Mouse (Mus musculus): Measurements from ENCODE around the gene Lrrc37a. TPM values are rescaled to one million over a fixed set of nuclear protein-coding genes. Genes with fewer than 3 reads are reported as not detected.

Lrrc37a gene
- polyA plus RNA-seq, 1 experiment from 2014 or later = not detected

DNA sequence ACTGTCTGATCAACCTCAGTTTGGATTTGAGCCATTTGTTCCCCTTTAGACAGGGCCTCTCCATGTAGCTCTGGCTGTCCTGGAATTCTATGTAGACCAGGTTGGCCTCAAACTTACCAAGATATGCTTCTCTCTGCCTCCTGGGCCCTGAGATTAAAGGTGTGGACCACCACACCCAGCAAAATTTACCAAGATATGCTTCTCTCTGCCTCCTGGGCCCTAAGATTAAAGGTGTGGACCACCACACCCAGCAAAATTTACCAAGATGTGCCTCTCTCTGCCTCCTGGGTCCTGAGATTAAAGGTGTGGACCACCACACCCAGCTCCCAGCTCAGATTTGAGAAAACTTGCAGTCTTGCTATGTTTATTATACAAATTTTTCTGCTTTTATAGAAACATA, 99.8 kb downstream of the Lrrc37a start:
- Histone ChIP-seq H3K27ac (ENCODE audit: low read length) (no peak overlapping the region), H3K27me3 (ENCODE audit: control insufficient read depth, insufficient read depth, low read length) (no peaks in the 10 kb centered on the region), H3K9ac (ENCODE audit: low read length) (no peak overlapping the region), H3K4me1 (ENCODE audit: control insufficient read depth, insufficient read depth, low read length) (no peaks in the 10 kb centered on the region), H3K4me2 (ENCODE audit: low read depth, low read length) (no peak overlapping the region), H3K4me3 (ENCODE audit: low read length) (no peak overlapping the region), H3K36me3 (ENCODE audit: control insufficient read depth, insufficient read depth) (peaks cover 10% of the 10 kb centered on the region; the same call in 1 of the 2 replicates), H3K9me3 (replicated peaks; ENCODE audit: control insufficient read depth, low read length) (no peaks in the 10 kb centered on the region)
- no peak for ATAC-seq (replicated peaks; ENCODE audit: extremely low read depth, insufficient read depth, low FRiP score)

DNA sequence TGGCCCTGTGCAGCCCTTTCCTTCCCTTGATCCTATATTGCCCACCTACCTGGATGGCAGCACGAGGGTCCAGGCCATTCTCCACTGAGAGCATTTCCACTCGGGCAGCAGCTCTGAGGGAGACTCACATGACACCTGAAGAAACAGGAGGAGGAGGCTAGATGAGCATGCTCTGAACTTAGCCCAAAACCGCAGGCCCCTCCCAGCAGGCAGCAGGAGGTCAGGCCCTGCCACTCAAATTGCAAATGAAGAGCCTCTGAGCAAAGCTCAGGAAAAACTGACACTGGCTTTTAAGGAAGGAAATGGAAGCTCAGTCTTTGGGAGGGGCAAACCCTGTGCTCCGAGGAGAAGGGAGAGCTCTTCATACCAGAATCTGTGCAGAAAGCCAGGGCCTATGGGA, 100.6 kb downstream of the Lrrc37a start:
- no peaks in the 10 kb centered on the region for H3K4me1 ChIP-seq (ENCODE audit: control insufficient read depth, insufficient read depth, low read length)
- H3K27ac ChIP-seq (ENCODE audit: low read length) = no peak overlapping the region
- H3K36me3 ChIP-seq (ENCODE audit: control insufficient read depth, insufficient read depth) = peaks cover 10% of the 10 kb centered on the region; the same call in 1 of the 2 replicates
- no peaks in the 10 kb centered on the region for H3K9me3 ChIP-seq (replicated peaks; ENCODE audit: control insufficient read depth, low read length)
- no peak overlapping the region for H3K9ac ChIP-seq (ENCODE audit: low read length)
- no peak overlapping the region for H3K4me2 ChIP-seq (ENCODE audit: low read depth, low read length)
- H3K4me3 ChIP-seq (ENCODE audit: low read length) = no peak overlapping the region
- ATAC-seq (replicated peaks; ENCODE audit: extremely low read depth, insufficient read depth, low FRiP score) = no peak
- H3K27me3 ChIP-seq (ENCODE audit: control insufficient read depth, insufficient read depth, low read length) = no peaks in the 10 kb centered on the region
- WGBS = 64% methylated on average over 4 of the region's 4 CpGs

DNA sequence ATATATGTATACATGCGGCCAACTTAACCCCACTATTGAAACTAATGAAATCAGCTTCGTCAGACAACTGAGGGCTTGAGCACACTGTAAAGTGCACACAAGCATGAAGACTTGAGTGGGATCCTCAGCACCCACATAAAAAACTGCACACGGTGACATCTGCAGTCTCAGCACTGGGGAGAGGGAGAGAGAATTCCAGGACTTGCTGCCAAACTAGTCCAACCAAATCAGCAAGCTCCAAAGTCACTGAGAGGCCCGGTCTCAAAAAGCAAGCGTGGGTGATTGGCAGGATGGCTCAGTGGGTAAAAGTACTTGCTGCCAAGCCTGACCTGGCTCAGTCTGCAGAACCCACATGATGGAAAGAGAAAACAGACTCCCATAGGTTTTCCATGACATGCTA, 101.7 kb downstream of the Lrrc37a start:
- Histone ChIP-seq H3K4me3 (ENCODE audit: low read length) (no peak overlapping the region), H3K27ac (ENCODE audit: low read length) (no peak overlapping the region), H3K9ac (ENCODE audit: low read length) (no peak overlapping the region; the same call in 1 of the 2 replicates), H3K4me2 (ENCODE audit: low read depth, low read length) (no peak overlapping the region), H3K4me1 (ENCODE audit: control insufficient read depth, insufficient read depth, low read length) (no peaks in the 10 kb centered on the region), H3K36me3 (ENCODE audit: control insufficient read depth, insufficient read depth) (peaks cover 10% of the 10 kb centered on the region; the same call in 1 of the 2 replicates), H3K27me3 (ENCODE audit: control insufficient read depth, insufficient read depth, low read length) (no peaks in the 10 kb centered on the region), H3K9me3 (replicated peaks; ENCODE audit: control insufficient read depth, low read length) (no peaks in the 10 kb centered on the region)
- WGBS = 88% methylated on average over 5 of the region's 5 CpGs
- no peak for ATAC-seq (replicated peaks; ENCODE audit: extremely low read depth, insufficient read depth, low FRiP score)

DNA sequence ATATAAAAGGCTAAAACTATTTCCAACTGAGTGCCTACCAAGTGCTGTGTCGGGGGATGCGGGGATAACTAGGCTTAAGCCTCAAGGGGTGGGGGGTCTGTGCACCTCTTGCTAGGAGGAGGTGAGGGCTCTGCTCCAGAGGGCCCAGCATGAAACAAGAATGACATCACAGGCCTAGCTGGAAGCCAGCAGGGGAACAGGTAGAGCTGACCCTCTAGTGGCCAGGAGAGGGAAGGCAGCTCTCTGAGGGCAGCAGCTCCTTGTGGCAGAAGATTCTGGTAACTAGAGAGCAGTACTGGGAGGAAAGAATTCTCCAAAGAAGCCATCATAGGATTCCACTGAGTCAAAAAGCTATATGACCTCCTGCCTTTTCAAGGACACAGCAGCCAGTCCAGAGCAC, 102.2 kb downstream of the Lrrc37a start:
- ATAC-seq (replicated peaks; ENCODE audit: extremely low read depth, insufficient read depth, low FRiP score) = no peak; the same call in 1 of the 2 replicates
- Histone ChIP-seq H3K9me3 (replicated peaks; ENCODE audit: control insufficient read depth, low read length) (no peaks in the 10 kb centered on the region), H3K27ac (ENCODE audit: low read length) (no peak overlapping the region), H3K27me3 (ENCODE audit: control insufficient read depth, insufficient read depth, low read length) (no peaks in the 10 kb centered on the region), H3K4me3 (ENCODE audit: low read length) (no peak overlapping the region), H3K4me1 (ENCODE audit: control insufficient read depth, insufficient read depth, low read length) (no peaks in the 10 kb centered on the region), H3K9ac (ENCODE audit: low read length) (no peak overlapping the region), H3K36me3 (ENCODE audit: control insufficient read depth, insufficient read depth) (peaks cover 10% of the 10 kb centered on the region; the same call in 1 of the 2 replicates), H3K4me2 (ENCODE audit: low read depth, low read length) (no peak overlapping the region)
- 59% methylated on average over 2 of the region's 2 CpGs for WGBS

Other genes with a start within 250 kb of the Lrrc37a start
- gene Map3k14, start 237.1 kb downstream of the Lrrc37a start, polyA plus RNA-seq (2015; fragmentation: Nextera tagmentation; extraction: Ambion mirVana) = 3.0 and 4.8 TPM in 2 replicates
- 7.5 and 8.5 TPM in 2 replicates for gene Arhgap27, start 140.9 kb downstream of the Lrrc37a start, polyA plus RNA-seq (2015; fragmentation: Nextera tagmentation; extraction: Ambion mirVana)
- gene Plekhm1, start 91.9 kb downstream of the Lrrc37a start, polyA plus RNA-seq (2015; fragmentation: Nextera tagmentation; extraction: Ambion mirVana) = 5.9 and 6.1 TPM in 2 replicates
- gene Gm884, start 116.5 kb upstream of the Lrrc37a start, polyA plus RNA-seq (2015; fragmentation: Nextera tagmentation; extraction: Ambion mirVana) = not detected in 2 replicates
- not detected in 2 replicates for gene Lyzl6, start 134.3 kb upstream of the Lrrc37a start, polyA plus RNA-seq (2015; fragmentation: Nextera tagmentation; extraction: Ambion mirVana)
- not detected in 2 replicates for gene Rprml, start 145.0 kb upstream of the Lrrc37a start, polyA plus RNA-seq (2015; fragmentation: Nextera tagmentation; extraction: Ambion mirVana)
- 61.5 and 62.0 TPM in 2 replicates for gene Gosr2, start 193.3 kb upstream of the Lrrc37a start, polyA plus RNA-seq (2015; fragmentation: Nextera tagmentation; extraction: Ambion mirVana)
- 0.27 and 0.41 TPM in 2 replicates for gene Wnt9b, start 245.2 kb upstream of the Lrrc37a start, polyA plus RNA-seq (2015; fragmentation: Nextera tagmentation; extraction: Ambion mirVana)